ENCODE assay signal across 14 mouse cellular contexts in genomic region chr19:10345696-10346095, GRCm38 (mm10). TPM values are rescaled to one million over a fixed set of nuclear protein-coding genes. Genes with fewer than 3 reads are reported as not detected.
A peak's percentile ranks its signal among the peaks of the same experiment; 100 is the strongest.
DNase-seq lines count a peak whose midpoint lies in the region; ATAC-seq lines count a peak whose summit lies in the region.
"Had no signal": no experiment of that assay in that cellular context is flagged by ENCODE, and none has a peak within 500 bp of the region (broad histone marks: within the 10 kb centered on the region; RNA-seq: fewer than 3 reads in every experiment).

No protein-coding gene starts in this region.

- H3K27ac ChIP-seq in hindbrain, embryonic 16.5 days (ENCODE audit: low read depth, low read length): no peak overlapping the region
- H3K27ac ChIP-seq in hindbrain, embryonic 14.5 days: no peak overlapping the region
- H3K27ac ChIP-seq in lung, embryonic 16.5 days (ENCODE audit: low read length): no peak overlapping the region
- H3K27ac ChIP-seq: liver, embryonic 13.5 days had no signal

- H3K4me2 ChIP-seq in hindbrain, embryonic 16.5 days (ENCODE audit: low read length): no peak overlapping the region
- no peak overlapping the region for H3K4me2 ChIP-seq in hindbrain, embryonic 14.5 days (replicated peaks)
- no peak overlapping the region for H3K4me2 ChIP-seq in lung, embryonic 16.5 days (ENCODE audit: low read depth, low read length)
- H3K4me2 ChIP-seq: liver, embryonic 13.5 days had no signal

- peaks cover 10% of the 10 kb centered on the region for H3K4me1 ChIP-seq in hindbrain, embryonic 16.5 days (ENCODE audit: control insufficient read depth, insufficient read depth, low read depth, low read length)
- peaks cover 15% of the 10 kb centered on the region for H3K4me1 ChIP-seq in hindbrain, embryonic 14.5 days (replicated peaks; ENCODE audit: control insufficient read depth, insufficient read depth, low read length)
- H3K4me1 ChIP-seq in lung, embryonic 16.5 days (replicated peaks; ENCODE audit: control insufficient read depth, insufficient read depth, low read length): no peaks in the 10 kb centered on the region; the same call in 1 of the 2 replicates
- H3K4me1 ChIP-seq: liver, embryonic 13.5 days had no signal

- no peaks in the 10 kb centered on the region for H3K27me3 ChIP-seq in hindbrain, embryonic 16.5 days (replicated peaks; ENCODE audit: control insufficient read depth, insufficient read depth, low read length)
- H3K27me3 ChIP-seq in hindbrain, embryonic 14.5 days (ENCODE audit: control insufficient read depth, insufficient read depth, low read length): no peaks in the 10 kb centered on the region
- no peaks in the 10 kb centered on the region for H3K27me3 ChIP-seq in lung, embryonic 16.5 days (ENCODE audit: control insufficient read depth, insufficient read depth, low read depth, low read length)
- H3K27me3 ChIP-seq: liver, embryonic 13.5 days had no signal

- no peak overlapping the region for H3K9ac ChIP-seq in hindbrain, embryonic 16.5 days (ENCODE audit: low read depth, low read length)
- H3K9ac ChIP-seq in hindbrain, embryonic 14.5 days: no peak overlapping the region
- no peak overlapping the region for H3K9ac ChIP-seq in lung, embryonic 16.5 days (ENCODE audit: low read length)
- H3K9ac ChIP-seq: liver, embryonic 13.5 days had no signal

- no peak overlapping the region for H3K4me3 ChIP-seq in hindbrain, embryonic 16.5 days (ENCODE audit: low read length)
- H3K4me3 ChIP-seq in hindbrain, embryonic 14.5 days (replicated peaks; ENCODE audit: low read length): no peak overlapping the region
- no peak overlapping the region for H3K4me3 ChIP-seq in lung, embryonic 16.5 days (ENCODE audit: low read length)
- H3K4me3 ChIP-seq: liver, embryonic 13.5 days had no signal

- WGBS in hindbrain, embryonic 16.5 days: 44% methylated on average over 12 of the region's 12 CpGs
- 51% methylated on average over 12 of the region's 12 CpGs for WGBS in hindbrain, embryonic 14.5 days
- 36% methylated on average over 12 of the region's 12 CpGs for WGBS in lung, embryonic 16.5 days

- no peaks in the 10 kb centered on the region for H3K9me3 ChIP-seq in hindbrain, embryonic 16.5 days (ENCODE audit: control insufficient read depth, low read length)
- no peaks in the 10 kb centered on the region for H3K9me3 ChIP-seq in hindbrain, embryonic 14.5 days (ENCODE audit: control insufficient read depth, low read length)
- H3K9me3 ChIP-seq in lung, embryonic 16.5 days (ENCODE audit: control insufficient read depth, low read length): no peaks in the 10 kb centered on the region
- H3K9me3 ChIP-seq: liver, embryonic 13.5 days had no signal

- ATAC-seq in hindbrain, embryonic 16.5 days: peak; percentile 22; the same call in 1 of the 2 replicates
- no peak for ATAC-seq in hindbrain, embryonic 14.5 days (ENCODE audit: low FRiP score)
- ATAC-seq in lung, embryonic 16.5 days (ENCODE audit: low read depth): 0 out of 2 replicates have a peak, but pooled peaks have one; percentile 17
- no peak for ATAC-seq in erythroid progenitor cell, adult 5-6 weeks (replicated peaks; ENCODE audit: low FRiP score, poor library complexity, severe bottlenecking)
- ATAC-seq: forebrain, embryonic 14.5 days; inflammation-experienced regulatory T-cells, adult 6 months had no signal

- no peak for DNase-seq in hindbrain, embryonic 14.5 days (ENCODE audit: low spot score)
- no peak for DNase-seq in lung, postnatal 36 days
- peak; percentile 45 for DNase-seq in thymus, postnatal 4 days
- DNase-seq in thymus, adult 18-20 months: no peak
- no peak for DNase-seq in right cerebral cortex, postnatal 36 days (ENCODE audit: low spot score in 2 of 2)
- DNase-seq: B cell, adult 2 months; heart, postnatal 4 days; liver, embryonic 13.5 days had no signal

- H3K36me3 ChIP-seq in hindbrain, embryonic 16.5 days (ENCODE audit: control insufficient read depth, insufficient read depth, low read length): no peaks in the 10 kb centered on the region
- H3K36me3 ChIP-seq in hindbrain, embryonic 14.5 days (replicated peaks; ENCODE audit: control insufficient read depth, insufficient read depth): no peaks in the 10 kb centered on the region
- H3K36me3 ChIP-seq in lung, embryonic 16.5 days (ENCODE audit: control insufficient read depth, insufficient read depth, low read length): no peaks in the 10 kb centered on the region
- H3K36me3 ChIP-seq: liver, embryonic 13.5 days had no signal

RNA-seq across cellular contexts. Expression of gene Dagla, which starts 41.0 kb away (rescaled TPM):
- 11.5 and 14.3 TPM in 2 replicates for polyA plus RNA-seq in hindbrain, embryonic 16.5 days (2015; fragmentation: Nextera tagmentation; extraction: Ambion mirVana)
- 9.9 and 10.2 TPM in 2 replicates for polyA plus RNA-seq in hindbrain, embryonic 14.5 days (2014; fragmentation: Nextera tagmentation; extraction: Ambion mirVana)
- polyA plus RNA-seq in lung, embryonic 16.5 days (2015; fragmentation: Nextera tagmentation; extraction: Ambion mirVana): 3.0 and 3.2 TPM in 2 replicates
- not detected in 2 replicates for total RNA-seq in erythroid progenitor cell, adult 5-6 weeks (2015; ENCODE audit: low replicate concordance)
- not detected in 2 replicates for total RNA-seq in erythroid progenitor cell, adult 5-6 weeks (2017; ENCODE audit: low replicate concordance)
- total RNA-seq: common myeloid progenitor, adult 5-6 weeks had no signal

RNA-seq across cellular contexts. Expression of gene Syt7, which starts 43.2 kb away (rescaled TPM):
- polyA plus RNA-seq in hindbrain, embryonic 16.5 days (2015; fragmentation: Nextera tagmentation; extraction: Ambion mirVana): 8.8 and 10.3 TPM in 2 replicates
- 12.0 and 14.0 TPM in 2 replicates for polyA plus RNA-seq in hindbrain, embryonic 14.5 days (2014; fragmentation: Nextera tagmentation; extraction: Ambion mirVana)
- 0.75 and 0.82 TPM in 2 replicates for polyA plus RNA-seq in lung, embryonic 16.5 days (2015; fragmentation: Nextera tagmentation; extraction: Ambion mirVana)
- total RNA-seq in erythroid progenitor cell, adult 5-6 weeks (2015; ENCODE audit: low replicate concordance): not detected in 2 replicates
- not detected in 2 replicates for total RNA-seq in erythroid progenitor cell, adult 5-6 weeks (2017; ENCODE audit: low replicate concordance)
- total RNA-seq: common myeloid progenitor, adult 5-6 weeks had no signal

Comparison
In these comparisons a context has a peak if more than half of its experiments do, and no peak if none do; other contexts are left out.
1. ATAC-seq: peak in hindbrain, embryonic 16.5 days (single experiment) and lung, embryonic 16.5 days (single experiment); none in hindbrain, embryonic 14.5 days (single experiment) and erythroid progenitor cell, adult 5-6 weeks (single experiment).